Mouse (Mus musculus): Measurements from ENCODE around the gene Myrip.
A peak's percentile ranks its signal among the peaks of the same experiment; 100 is the strongest.

Gene Myrip

DNA sequence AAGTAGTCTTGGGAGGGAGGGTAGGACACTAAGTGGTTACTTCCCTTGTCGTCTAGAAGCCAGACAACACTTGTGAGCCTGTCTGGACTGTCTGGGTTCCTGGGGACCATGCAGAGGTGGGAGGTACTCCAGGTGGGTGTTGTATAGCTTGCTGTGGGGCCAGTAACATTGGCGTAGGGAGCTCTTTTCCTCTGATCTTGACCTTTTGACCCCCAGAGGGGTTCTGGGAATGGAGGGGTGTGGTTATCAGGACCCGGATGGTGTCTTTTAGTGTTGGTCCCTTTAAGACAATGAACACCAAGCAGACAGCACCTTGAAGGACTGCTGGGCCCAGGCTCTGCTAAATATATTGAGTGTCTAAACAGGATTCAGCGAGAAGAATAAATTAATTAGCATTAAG is 36.9 kb downstream of the Myrip start:
- no peak for DNase-seq (ENCODE audit: low spot score in 2 of 2)

DNA sequence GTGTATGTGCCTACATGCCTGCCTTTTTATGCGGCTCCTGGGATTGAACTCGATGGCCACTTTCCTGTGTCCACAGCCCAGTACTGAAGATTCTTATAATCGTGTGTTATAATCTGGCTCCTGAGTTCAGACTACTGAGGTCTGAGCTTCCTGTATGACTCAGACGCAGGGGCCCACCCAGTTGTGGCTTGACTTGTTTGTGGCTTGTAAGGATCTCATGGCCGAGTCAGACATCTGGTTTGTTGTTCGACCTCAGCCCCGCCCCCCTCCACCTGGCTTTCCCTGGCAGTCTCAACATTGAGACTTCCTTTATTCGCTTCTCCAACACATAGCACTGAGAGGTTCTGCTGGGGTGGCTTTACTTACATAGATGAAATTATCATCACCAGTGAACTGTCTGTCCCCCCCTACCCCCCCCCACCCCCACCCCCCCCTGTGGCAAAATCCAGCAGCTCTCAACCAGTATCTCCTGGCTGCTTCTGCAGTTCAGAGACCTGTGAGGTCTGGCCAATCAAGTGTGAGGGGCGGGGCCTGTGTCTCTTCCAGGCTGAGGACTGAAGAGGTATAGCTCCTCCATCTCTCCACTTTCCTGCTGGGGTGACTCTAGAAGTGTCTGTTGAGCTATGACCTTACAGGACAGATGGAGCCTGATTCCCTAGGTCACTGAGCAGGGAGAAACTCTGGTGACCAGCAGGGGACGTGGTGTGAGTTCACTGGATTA is 38.8 kb downstream of the Myrip start:
- DNase-seq (ENCODE audit: low spot score in 2 of 2) = peak in 1 of 2 experiments; percentile 17

- DNase-seq (ENCODE audit: low spot score in 2 of 2) = no peak
These were observed 41.9 kb downstream of the Myrip start for GRCm38 (mm10) chr9:120343123-120343790.

- DNase-seq (ENCODE audit: low spot score in 2 of 2) = no peak
These were observed 44.4 kb downstream of the Myrip start for GRCm38 (mm10) chr9:120345651-120346151.

- no peak for DNase-seq (ENCODE audit: low spot score in 2 of 2)
These were observed 47.8 kb downstream of the Myrip start for GRCm38 (mm10) chr9:120349145-120349544.

- DNase-seq (ENCODE audit: low spot score in 2 of 2) = no peak
These were observed 49.0 kb downstream of the Myrip start for GRCm38 (mm10) chr9:120350346-120350745.

- no peak for DNase-seq (ENCODE audit: low spot score in 2 of 2)
These were observed 49.7 kb downstream of the Myrip start for GRCm38 (mm10) chr9:120351061-120351460.

GRCm38 (mm10) chr9:120351474-120351873 is 50.2 kb downstream of the Myrip start:
- no peak for DNase-seq (ENCODE audit: low spot score in 2 of 2)

DNA sequence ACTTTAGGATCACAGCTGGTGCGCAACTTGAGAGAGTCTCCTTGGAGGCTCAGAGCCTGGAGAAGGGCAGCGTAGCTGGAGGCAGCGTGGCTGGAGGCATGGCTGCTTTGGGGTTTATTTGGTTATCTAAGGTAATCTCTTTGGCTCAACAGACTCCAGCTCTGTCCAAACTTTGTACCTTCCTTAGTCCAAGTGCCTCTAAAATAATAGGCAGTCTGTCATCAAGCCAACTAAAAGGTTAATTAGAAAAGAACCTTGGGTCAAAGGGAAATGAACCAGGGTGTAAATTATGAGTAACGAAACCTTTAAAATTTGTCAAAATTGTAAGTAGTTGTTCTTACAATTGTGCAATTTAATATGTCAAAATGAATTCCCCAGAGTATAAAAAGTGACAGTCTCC is 51.7 kb downstream of the Myrip start:
- no peak for DNase-seq (ENCODE audit: low spot score in 2 of 2)

DNA sequence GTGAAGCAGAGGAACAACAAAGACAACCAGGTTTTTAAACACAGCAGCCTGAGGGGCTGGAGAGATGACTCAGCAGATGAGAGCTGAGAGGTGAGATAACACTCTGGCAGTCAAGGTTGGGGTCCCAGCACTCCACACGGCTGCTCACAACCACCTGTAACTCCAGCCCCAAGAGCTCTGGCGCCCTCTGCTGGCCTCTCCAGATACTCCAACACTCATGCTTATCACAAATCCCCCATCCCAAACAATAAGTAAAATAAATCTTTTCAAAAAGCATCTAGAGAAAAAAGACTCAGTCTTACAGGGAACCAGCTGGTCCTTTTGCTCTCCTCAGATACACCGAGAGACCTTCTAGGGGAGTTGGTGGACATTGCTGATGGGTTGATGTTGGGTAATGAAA is 52.7 kb downstream of the Myrip start:
- no peak for DNase-seq (ENCODE audit: low spot score in 2 of 2)

DNA sequence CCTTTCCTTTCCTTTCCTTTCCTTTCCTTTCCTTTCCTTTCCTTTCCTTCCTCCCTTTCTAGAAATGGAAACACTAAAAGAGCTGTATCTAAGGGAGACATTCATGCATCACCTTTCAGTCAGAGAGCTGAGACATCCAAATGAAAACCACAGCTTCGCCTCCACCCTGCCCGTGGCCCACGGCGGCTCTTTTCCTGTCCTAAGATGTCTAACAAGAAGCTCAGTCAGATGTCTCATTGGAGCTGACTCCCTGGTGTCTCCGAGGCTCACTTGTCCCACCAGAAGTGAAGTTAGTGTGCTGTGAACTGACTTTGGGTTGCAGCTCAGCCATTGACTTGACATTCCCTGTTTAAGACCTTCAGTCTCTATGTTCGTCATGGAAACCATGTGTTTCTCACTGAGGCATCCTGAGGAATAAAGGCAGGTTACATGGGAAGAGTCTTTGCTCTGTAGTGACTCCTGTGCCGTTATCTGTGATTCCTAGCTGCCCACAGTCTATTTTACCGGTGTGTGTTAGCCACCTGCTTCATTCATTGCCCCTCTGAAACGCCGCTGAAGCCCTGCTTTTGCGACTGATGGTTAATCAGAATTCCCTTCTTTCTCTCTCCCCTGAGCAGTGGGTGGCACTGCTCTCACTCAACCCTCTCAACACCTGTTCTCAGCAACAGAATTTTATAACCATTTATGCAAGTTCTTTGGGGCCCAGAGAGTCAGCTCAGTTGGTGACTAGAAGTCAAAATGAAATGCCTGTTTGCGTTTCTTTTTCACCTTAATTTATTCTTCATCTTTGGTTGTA is 53.4 kb downstream of the Myrip start:
- DNase-seq (ENCODE audit: low spot score in 2 of 2) = no peak

- DNase-seq (ENCODE audit: low spot score in 2 of 2) = no peak
These were observed 55.2 kb downstream of the Myrip start for GRCm38 (mm10) chr9:120356490-120356889.

DNA sequence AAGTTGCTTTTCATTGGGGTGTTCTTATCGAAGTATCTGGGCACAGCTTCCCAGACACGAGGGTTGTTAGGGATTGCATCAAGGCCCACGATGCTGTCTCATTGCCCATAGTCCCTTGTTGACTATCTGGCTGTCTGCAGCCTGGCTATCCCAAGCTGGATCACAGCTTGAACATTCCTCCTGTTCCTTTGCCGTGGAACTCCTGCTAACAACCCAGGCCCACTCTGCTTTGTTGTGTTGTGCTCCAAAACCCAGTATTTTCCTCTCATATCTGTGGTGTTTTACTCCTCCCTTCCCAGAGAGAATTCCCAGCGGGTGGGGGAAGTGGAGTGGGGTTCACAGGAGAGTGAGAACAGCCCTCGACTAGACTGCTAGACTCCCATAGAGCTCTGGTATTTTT is 56.7 kb downstream of the Myrip start:
- no peak for DNase-seq (ENCODE audit: low spot score in 2 of 2)

DNA sequence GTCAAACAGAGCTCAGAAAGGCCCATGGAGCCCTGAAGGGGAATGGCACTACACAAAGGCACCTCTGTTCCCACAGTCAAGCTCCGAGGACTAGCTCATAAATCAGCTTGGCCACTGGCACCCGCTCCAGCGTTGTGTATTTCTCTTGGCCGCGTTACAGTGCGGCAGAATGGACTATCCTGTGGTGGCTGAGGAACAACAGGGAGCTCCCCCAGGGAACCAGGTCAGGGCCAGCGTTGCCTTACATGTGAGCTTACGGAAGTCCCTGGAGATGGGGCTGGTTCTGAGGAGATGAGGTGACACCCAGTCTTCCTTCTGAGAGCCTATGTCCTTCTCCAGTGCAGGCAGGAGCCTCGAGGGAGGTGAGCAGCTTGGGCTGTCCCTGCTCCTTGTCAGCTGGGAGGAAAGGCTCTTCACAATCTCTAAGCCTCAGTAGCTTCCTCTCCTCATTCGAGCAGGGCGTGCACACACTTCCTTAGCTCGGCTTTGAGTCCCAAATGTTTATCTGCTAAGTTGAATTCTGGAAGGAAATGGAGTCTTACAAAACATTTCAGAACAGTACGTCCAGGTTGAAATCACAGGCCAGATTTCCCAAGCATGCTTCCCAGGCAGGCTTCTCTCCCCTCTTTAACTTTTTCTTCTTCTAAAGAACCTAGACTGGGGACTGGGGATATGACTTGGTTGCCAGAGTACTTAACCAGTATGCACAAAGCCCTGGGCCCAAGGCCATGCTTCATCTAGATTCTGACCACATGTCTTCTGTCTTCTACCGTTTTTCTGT is 59.3 kb downstream of the Myrip start:
- no peak for DNase-seq (ENCODE audit: low spot score in 2 of 2)

DNA sequence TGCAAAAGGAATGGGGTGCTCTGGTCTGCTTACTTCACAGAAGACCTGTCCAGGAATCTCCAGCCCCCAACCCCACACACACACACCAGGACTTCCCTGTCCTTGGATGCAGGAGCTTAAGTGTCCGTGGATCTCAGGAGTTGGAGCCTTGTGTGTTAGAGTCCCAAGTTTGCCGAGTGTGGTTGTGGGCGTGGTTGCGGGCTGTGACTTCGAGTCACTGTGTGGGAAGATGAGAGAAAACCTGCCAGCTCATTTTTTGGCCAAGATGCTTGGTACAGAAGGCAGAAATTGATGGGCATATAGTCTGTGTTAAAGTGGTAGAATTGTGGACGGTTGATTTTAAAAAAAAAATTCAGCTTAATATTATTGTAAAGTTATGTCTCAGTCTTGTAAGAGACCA is 60.3 kb downstream of the Myrip start:
- no peak for DNase-seq (ENCODE audit: low spot score in 2 of 2)

GRCm38 (mm10) chr9:120362684-120363083 is 61.4 kb downstream of the Myrip start:
- no peak for DNase-seq (ENCODE audit: low spot score in 2 of 2)

DNA sequence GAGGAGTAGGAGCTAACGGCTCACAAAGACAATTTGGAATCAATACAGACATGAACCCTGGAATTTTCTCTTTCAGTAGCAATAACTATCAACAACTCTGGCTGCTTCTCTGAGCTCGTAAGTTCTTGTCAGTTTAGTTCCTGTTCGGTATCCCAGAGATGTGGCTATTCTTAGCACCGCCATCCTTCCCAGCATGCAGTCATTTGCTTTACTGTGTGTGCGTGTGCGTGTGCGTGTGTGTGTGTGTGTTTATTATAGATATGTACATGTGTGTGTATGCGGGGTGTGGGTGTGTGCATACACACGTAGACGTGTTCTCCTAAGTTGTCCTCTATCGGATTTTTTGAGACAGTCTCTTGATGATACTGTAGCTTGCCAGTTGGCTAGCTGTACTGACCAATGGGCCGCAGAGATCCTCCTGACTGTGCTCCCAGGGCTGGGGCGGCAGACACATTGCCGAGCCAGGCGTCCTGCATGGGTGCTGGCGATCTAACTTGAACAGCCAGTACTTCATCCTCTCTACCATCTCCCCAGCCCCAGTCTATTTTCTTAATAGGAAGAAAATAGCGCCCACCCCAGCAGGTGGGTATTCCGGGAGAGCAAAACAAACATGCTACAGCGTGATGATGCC is 63.5 kb downstream of the Myrip start:
- no peak for DNase-seq (ENCODE audit: low spot score in 2 of 2)

DNA sequence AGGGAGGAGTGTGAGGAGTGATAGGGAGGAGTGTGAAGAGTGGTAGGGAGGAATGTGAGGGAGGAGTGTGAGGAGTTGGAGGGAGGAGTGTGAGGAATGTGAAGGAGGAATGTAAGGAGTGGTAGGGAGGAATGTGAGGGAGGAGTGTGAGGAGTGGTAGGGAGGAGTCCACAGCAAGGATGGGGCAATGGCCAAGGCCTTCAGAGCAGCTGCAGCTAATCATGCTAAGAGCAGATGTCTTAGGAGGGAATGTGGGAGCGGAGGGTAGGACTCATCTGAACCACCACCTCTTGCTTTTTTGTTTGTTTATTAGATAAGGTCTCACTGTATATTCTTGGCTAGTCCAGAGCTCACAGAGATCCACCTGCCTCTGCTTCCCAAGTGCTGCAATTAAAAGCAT is 66.2 kb downstream of the Myrip start:
- no peak for DNase-seq (ENCODE audit: low spot score in 2 of 2)

DNA sequence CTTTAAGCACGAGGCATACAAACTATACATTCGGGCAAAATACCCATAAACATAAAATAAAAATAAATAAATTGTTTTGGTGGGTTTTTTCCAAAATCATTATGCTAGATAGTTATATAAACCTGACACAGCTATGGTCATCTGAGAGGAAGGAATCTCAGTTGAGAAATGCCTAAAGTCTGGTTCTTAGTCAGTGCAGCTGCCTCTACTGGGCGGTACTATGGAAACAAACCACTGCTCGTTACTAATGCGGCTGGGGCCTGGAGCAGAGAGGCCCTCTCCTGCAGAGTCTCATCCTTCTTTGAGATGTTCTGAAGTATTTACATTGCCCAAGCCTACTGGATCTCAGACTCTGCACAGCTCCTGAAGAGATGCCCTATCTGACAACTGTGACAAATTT is 70.3 kb downstream of the Myrip start:
- DNase-seq (ENCODE audit: low spot score in 2 of 2) = no peak

DNA sequence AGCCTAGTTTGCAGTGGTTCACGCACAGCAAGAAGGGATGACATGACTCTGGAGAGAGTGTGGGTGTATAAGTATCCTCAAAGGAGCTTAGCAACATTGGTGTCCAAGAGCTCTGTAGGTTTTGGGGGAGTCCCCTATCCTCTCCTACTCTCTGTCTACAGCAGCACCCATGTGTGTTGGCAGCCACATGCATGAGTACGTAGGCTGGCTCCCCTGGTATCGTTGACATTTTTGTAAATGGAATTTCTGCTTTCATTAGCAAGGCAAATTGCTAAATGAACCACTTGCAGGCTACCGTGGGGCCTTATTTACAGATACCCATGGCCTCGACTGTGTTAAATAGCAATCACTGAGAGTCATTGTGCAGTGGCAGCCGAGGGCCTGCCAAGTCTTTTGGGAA is 71.0 kb downstream of the Myrip start:
- no peak for DNase-seq (ENCODE audit: low spot score in 2 of 2)

DNA sequence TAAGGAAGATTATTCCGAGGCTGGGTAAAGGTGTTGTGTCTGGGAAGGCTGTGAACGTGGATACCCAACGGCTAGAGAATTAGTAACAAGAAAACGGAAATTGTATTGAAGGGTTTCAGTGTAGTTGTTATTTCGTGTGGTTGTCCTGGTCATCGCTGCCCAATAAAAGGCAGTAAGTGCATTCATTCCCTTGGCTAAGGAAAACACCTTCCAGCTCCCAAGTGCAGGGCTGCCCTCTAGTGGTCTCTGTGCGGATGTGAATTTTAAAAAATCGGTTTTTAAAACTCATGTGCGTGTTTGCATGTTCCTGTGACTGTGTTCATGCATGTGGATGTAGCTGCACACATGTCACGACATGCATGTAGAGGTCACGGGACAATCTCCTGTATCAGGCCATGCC is 76.4 kb downstream of the Myrip start:
- no peak for DNase-seq (ENCODE audit: low spot score in 2 of 2)

Data from spleen, postnatal 4 days (tissue).